Comparison of ENCODE assay signal across 8 mouse cellular contexts in genomic region chr5:135632797-135633144, GRCm38 (mm10). TPM values are rescaled to one million over a fixed set of nuclear protein-coding genes. Genes with fewer than 3 reads are reported as not detected.
DNase-seq lines count a peak whose midpoint lies in the region; ATAC-seq and TF ChIP-seq lines count a peak whose summit lies in the region.

No protein-coding gene starts in this region.

- H3K4me3 ChIP-seq in lung, embryonic 15.5 days: peak overlapping the region; percentile 86
- peak overlapping the region; percentile 84 for H3K4me3 ChIP-seq in limb, embryonic 13.5 days
- H3K4me3 ChIP-seq in small intestine, adult 2 months (ENCODE audit: low read depth, low read length): peak overlapping the region; percentile 96

- no peak for DNase-seq in lung, postnatal 10 days
- DNase-seq in left cerebral cortex, adult 8-10 months (ENCODE audit: low spot score in 2 of 2): no peak
- no peak for DNase-seq in spleen, adult 18-20 months
- DNase-seq in spleen, adult 12 weeks (ENCODE audit: low spot score): no peak

- H3K9ac ChIP-seq in lung, embryonic 15.5 days: peak overlapping the region; percentile 70
- H3K9ac ChIP-seq in limb, embryonic 13.5 days: peak overlapping the region; percentile 83

- TF ChIP-seq CTCF in small intestine, adult 2 months (IDR thresholded peaks at IDR 0.05; ENCODE audit: extremely low read depth, insufficient read length, insufficient replicate concordance, low read depth, low read length): no peak

- WGBS in lung, embryonic 15.5 days: 0% methylated on average over 14 of the region's 21 CpGs
- 0% methylated on average over 21 of the region's 21 CpGs for WGBS in limb, embryonic 13.5 days
- WGBS in small intestine, adult 2 months: 1% methylated on average over 21 of the region's 21 CpGs

- ATAC-seq in lung, embryonic 15.5 days (ENCODE audit: borderline replicate concordance, extremely low read depth, low FRiP score, low TSS enrichment): peak; percentile 61
- peak; percentile 46 for ATAC-seq in erythroblast, adult 5-6 weeks (replicated peaks; ENCODE audit: low FRiP score, poor library complexity, severe bottlenecking)
- ATAC-seq in limb, embryonic 13.5 days (ENCODE audit: low FRiP score, low read depth): peak; percentile 79; the same call in 1 of the 2 replicates

- no peak for TF ChIP-seq POLR2A in small intestine, adult 2 months (IDR thresholded peaks at IDR 0.05; ENCODE audit: low read depth, low read length)

- peak overlapping the region; percentile 80 for H3K4me2 ChIP-seq in lung, embryonic 15.5 days
- H3K4me2 ChIP-seq in limb, embryonic 13.5 days (replicated peaks): peak overlapping the region; percentile 75

- H3K9me3 ChIP-seq in lung, embryonic 15.5 days: no peaks in the 10 kb centered on the region
- no peaks in the 10 kb centered on the region for H3K9me3 ChIP-seq in limb, embryonic 13.5 days

- H3K36me3 ChIP-seq in lung, embryonic 15.5 days: peaks cover 16% of the 10 kb centered on the region; the same call in 1 of the 2 replicates
- H3K36me3 ChIP-seq in limb, embryonic 13.5 days: peaks cover 28% of the 10 kb centered on the region
- H3K36me3 ChIP-seq in small intestine, adult 2 months (ENCODE audit: control insufficient read depth, insufficient read depth, low read length): peaks cover 7% of the 10 kb centered on the region

- H3K27me3 ChIP-seq in lung, embryonic 15.5 days: no peaks in the 10 kb centered on the region
- no peaks in the 10 kb centered on the region for H3K27me3 ChIP-seq in limb, embryonic 13.5 days
- H3K27me3 ChIP-seq in small intestine, adult 2 months (ENCODE audit: control insufficient read depth, insufficient read depth, low read length): no peaks in the 10 kb centered on the region

- H3K27ac ChIP-seq in lung, embryonic 15.5 days: peak overlapping the region; percentile 87
- H3K27ac ChIP-seq in limb, embryonic 13.5 days: peak overlapping the region; percentile 69; the same call in 1 of the 2 replicates
- peak overlapping the region; percentile 19 for H3K27ac ChIP-seq in small intestine, adult 2 months (ENCODE audit: insufficient read depth, low read depth, low read length)

- peaks cover 13% of the 10 kb centered on the region for H3K4me1 ChIP-seq in lung, embryonic 15.5 days
- peaks cover 12% of the 10 kb centered on the region for H3K4me1 ChIP-seq in limb, embryonic 13.5 days
- H3K4me1 ChIP-seq in small intestine, adult 2 months (ENCODE audit: control insufficient read depth, insufficient read depth, insufficient read length, low read length): peaks cover 2% of the 10 kb centered on the region; the same call in 1 of the 2 replicates

RNA-seq across cellular contexts. Expression of gene Rhbdd2, which starts 0.4 kb away (rescaled TPM):
- polyA plus RNA-seq in lung, embryonic 15.5 days (2015; fragmentation: Nextera tagmentation; extraction: Ambion mirVana): 33.8 and 42.7 TPM in 2 replicates
- 9.6 and 9.8 TPM in 2 replicates for total RNA-seq in erythroblast, adult 5-6 weeks (2015; ENCODE audit: low replicate concordance)
- 0.28 and 5.1 TPM in 2 replicates for total RNA-seq in erythroblast, adult 5-6 weeks (2017; ENCODE audit: low replicate concordance)
- polyA plus RNA-seq in limb, embryonic 13.5 days (2015; fragmentation: Nextera tagmentation; extraction: Ambion mirVana): 40.1 and 43.1 TPM in 2 replicates
- 13.3 and 13.4 TPM in 2 replicates for polyA plus RNA-seq in small intestine, adult 2 months (2012; rRNA removed)
- 10 to 100 TPM; 81.1 to 92.6 (median 88.4) TPM for total RNA-seq in left cerebral cortex, adult 8-10 months (2022)

RNA-seq across cellular contexts. Expression of gene Por, which starts 37.1 kb away (rescaled TPM):
- 64.5 and 67.8 TPM in 2 replicates for polyA plus RNA-seq in lung, embryonic 15.5 days (2015; fragmentation: Nextera tagmentation; extraction: Ambion mirVana)
- total RNA-seq in erythroblast, adult 5-6 weeks (2015; ENCODE audit: low replicate concordance): 8.8 and 9.0 TPM in 2 replicates
- total RNA-seq in erythroblast, adult 5-6 weeks (2017; ENCODE audit: low replicate concordance): 9.9 and 14.5 TPM in 2 replicates
- 89.7 and 93.5 TPM in 2 replicates for polyA plus RNA-seq in limb, embryonic 13.5 days (2015; fragmentation: Nextera tagmentation; extraction: Ambion mirVana)
- polyA plus RNA-seq in small intestine, adult 2 months (2012; rRNA removed): 121 and 192 TPM in 2 replicates
- 100 to 1,000 TPM in 1 of 4 experiments, 10 to 100 TPM in 3; 82.4 to 100 (median 95.4) TPM for total RNA-seq in left cerebral cortex, adult 8-10 months (2022)

RNA-seq across cellular contexts. Expression of gene Ccl24, which starts 59.9 kb away (rescaled TPM):
- polyA plus RNA-seq in lung, embryonic 15.5 days (2015; fragmentation: Nextera tagmentation; extraction: Ambion mirVana): 1.9 and 4.0 TPM in 2 replicates
- not detected in 2 replicates for total RNA-seq in erythroblast, adult 5-6 weeks (2015; ENCODE audit: low replicate concordance)
- not detected in 2 replicates for total RNA-seq in erythroblast, adult 5-6 weeks (2017; ENCODE audit: low replicate concordance)
- 1.3 and 1.4 TPM in 2 replicates for polyA plus RNA-seq in limb, embryonic 13.5 days (2015; fragmentation: Nextera tagmentation; extraction: Ambion mirVana)
- polyA plus RNA-seq in small intestine, adult 2 months (2012; rRNA removed): 3.3 and 3.6 TPM in 2 replicates
- not detected for total RNA-seq in left cerebral cortex, adult 8-10 months (2022)

Comparison
In these comparisons a context has a peak if more than half of its experiments do, and no peak if none do; other contexts are left out.
1. H3K27ac ChIP-seq: peak in every context shown above with its lines; median percentile 87 in lung, embryonic 15.5 days; 69 in limb, embryonic 13.5 days; 19 in small intestine, adult 2 months.